Mouse (Mus musculus) hindbrain, embryonic 11.5 days (tissue): Measurements from ENCODE around the gene Lgi1. TPM values are rescaled to one million over a fixed set of nuclear protein-coding genes. Genes with fewer than 3 reads are reported as not detected.

Source experiments
- ATAC-seq: fragments of 200-750 bp; cut with Nextera tagmentation; 2 replicates; pipeline ENCODE4 v1.8.0; 2017; ENCODE audit warnings: mild to moderate bottlenecking, moderate TSS enrichment, moderate library complexity; ENCODE audit not compliant: low FRiP score
- DNase-seq: peaks from one replicate; pipeline ENCODE4 v3.0.0-alpha.2; 2015; ENCODE audit warnings: low spot score
- H3K27ac ChIP-seq: fragments of 300-500 bp; sonication (generic); 2 replicates; pipeline ENCODE4 v1.5.1; 2014; ENCODE audit warnings: mild to moderate bottlenecking, low read depth, low read length
- H3K27me3 ChIP-seq: fragments of 300-500 bp; sonication (generic); 2 replicates; pipeline ENCODE4 v1.6.1; 2014; ENCODE audit warnings: mild to moderate bottlenecking, low read length, moderate library complexity, mixed read lengths; ENCODE audit not compliant: control insufficient read depth, insufficient read depth
- H3K36me3 ChIP-seq: fragments of 300-500 bp; sonication (generic); 2 replicates; pipeline ENCODE4 v1.6.1; 2014; ENCODE audit warnings: mild to moderate bottlenecking, low read length, moderate library complexity, mixed read lengths; ENCODE audit not compliant: control insufficient read depth, insufficient read depth
- H3K4me1 ChIP-seq: fragments of 300-500 bp; sonication (generic); replicated peaks from 2 replicates; pipeline ENCODE4 v1.6.1; 2014; ENCODE audit warnings: low read length, mixed read lengths; ENCODE audit not compliant: control insufficient read depth, insufficient read depth
- H3K4me2 ChIP-seq: fragments of 300-500 bp; sonication (generic); replicated peaks from 2 replicates; pipeline ENCODE4 v1.6.1; 2014; ENCODE audit warnings: mild to moderate bottlenecking, low read depth, low read length
- H3K4me3 ChIP-seq: fragments of 300-500 bp; sonication (generic); 2 replicates; pipeline ENCODE4 v1.5.1; 2014; ENCODE audit warnings: low read depth, low read length
- H3K9ac ChIP-seq: fragments of 300-500 bp; sonication (generic); 2 replicates; pipeline ENCODE4 v1.6.1; 2014; ENCODE audit warnings: low read depth, low read length
- H3K9me3 ChIP-seq: fragments of 300-500 bp; sonication (generic); 2 replicates; pipeline ENCODE4 v1.6.1; 2016; ENCODE audit warnings: low read length; ENCODE audit not compliant: control insufficient read depth
- WGBS: fragments of 180-500 bp; shearing (Covaris S2); extraction: QIAGEN DNeasy Blood & Tissue Kit; methylation state at CpG from one replicate; pipeline ENCODE4 v1.1.7; 2014; 5-methylcytosine and 5-hydroxymethylcytosine counted together
- polyA plus RNA-seq: library from polyadenylated mRNA; unstranded; fragments of >200 nt; fragmentation: Nextera tagmentation; extraction: Ambion mirVana; gene quantifications from 2 replicates; pipeline ENCODE4 v1.2.1, GENCODE M21; 2014

Gene Lgi1
- polyA plus RNA-seq, 1 experiment from 2014 or later, result 2.1 TPM

GRCm38 (mm10) chr19:38273820-38274219 is 9.5 kb downstream of the Lgi1 start:
- WGBS, result 56% methylated on average over 7 of the region's 7 CpGs
- no peaks in the 10 kb centered on the region for H3K9me3 ChIP-seq
- H3K36me3 ChIP-seq, result no peaks in the 10 kb centered on the region
- H3K4me3 ChIP-seq, result no peak overlapping the region
- no peak overlapping the region for H3K9ac ChIP-seq
- H3K27me3 ChIP-seq, result no peaks in the 10 kb centered on the region
- H3K4me2 ChIP-seq, result no peak overlapping the region
- no peaks in the 10 kb centered on the region for H3K4me1 ChIP-seq
- no peak overlapping the region for H3K27ac ChIP-seq
- ATAC-seq (no peak), DNase-seq (no peak)

- no peaks in the 10 kb centered on the region for H3K36me3 ChIP-seq
- no peaks in the 10 kb centered on the region for H3K27me3 ChIP-seq
- no peak overlapping the region for H3K9ac ChIP-seq
- ATAC-seq, result no peak
- no peaks in the 10 kb centered on the region for H3K9me3 ChIP-seq
- 85% methylated on average over 15 of the region's 15 CpGs for WGBS
- no peak overlapping the region for H3K4me3 ChIP-seq
- no peaks in the 10 kb centered on the region for H3K4me1 ChIP-seq
- no peak overlapping the region for H3K4me2 ChIP-seq
- no peak for DNase-seq
- H3K27ac ChIP-seq, result no peak overlapping the region
These were observed 10.5 kb downstream of the Lgi1 start for GRCm38 (mm10) chr19:38274747-38275421.

GRCm38 (mm10) chr19:38276226-38276625 is 11.9 kb downstream of the Lgi1 start:
- no peak for DNase-seq
- H3K27me3 ChIP-seq, result no peaks in the 10 kb centered on the region

GRCm38 (mm10) chr19:38280242-38280641 is 15.9 kb downstream of the Lgi1 start:
- no peaks in the 10 kb centered on the region for H3K9me3 ChIP-seq
- no peak overlapping the region for H3K4me3 ChIP-seq
- H3K36me3 ChIP-seq, result no peaks in the 10 kb centered on the region
- no peak overlapping the region for H3K4me2 ChIP-seq
- H3K4me1 ChIP-seq, result no peaks in the 10 kb centered on the region
- H3K27ac ChIP-seq, result no peak overlapping the region
- ATAC-seq (no peak), DNase-seq (no peak)
- H3K9ac ChIP-seq, result no peak overlapping the region
- WGBS, result 94% methylated on average over 10 of the region's 10 CpGs
- no peaks in the 10 kb centered on the region for H3K27me3 ChIP-seq

More at GRCm38 (mm10) chr19:38276226-38276625, 11.9 kb downstream of the Lgi1 start:
- no peaks in the 10 kb centered on the region for H3K4me1 ChIP-seq
- no peak overlapping the region for H3K4me2 ChIP-seq
- no peak overlapping the region for H3K4me3 ChIP-seq
- no peak overlapping the region for H3K9ac ChIP-seq
- no peaks in the 10 kb centered on the region for H3K9me3 ChIP-seq
- no peaks in the 10 kb centered on the region for H3K36me3 ChIP-seq
- H3K27ac ChIP-seq, result no peak overlapping the region
- ATAC-seq, result no peak
- 90% methylated on average over 4 of the region's 4 CpGs for WGBS

GRCm38 (mm10) chr19:38282407-38282806 is 18.1 kb downstream of the Lgi1 start:
- H3K4me1 ChIP-seq, result no peaks in the 10 kb centered on the region
- no peak overlapping the region for H3K4me3 ChIP-seq
- WGBS, result 79% methylated on average over 2 of the region's 2 CpGs
- H3K27ac ChIP-seq, result no peak overlapping the region
- no peak overlapping the region for H3K4me2 ChIP-seq
- H3K9me3 ChIP-seq, result no peaks in the 10 kb centered on the region
- H3K27me3 ChIP-seq, result no peaks in the 10 kb centered on the region
- no peaks in the 10 kb centered on the region for H3K36me3 ChIP-seq
- DNase-seq (no peak), ATAC-seq (no peak)
- H3K9ac ChIP-seq, result no peak overlapping the region

GRCm38 (mm10) chr19:38288556-38288955 is 24.2 kb downstream of the Lgi1 start:
- no peaks in the 10 kb centered on the region for H3K4me1 ChIP-seq
- no peak overlapping the region for H3K27ac ChIP-seq
- H3K4me2 ChIP-seq, result no peak overlapping the region
- H3K9me3 ChIP-seq, result no peaks in the 10 kb centered on the region
- 86% methylated on average over 6 of the region's 6 CpGs for WGBS
- H3K36me3 ChIP-seq, result no peaks in the 10 kb centered on the region
- DNase-seq (no peak), ATAC-seq (no peak)
- H3K9ac ChIP-seq, result no peak overlapping the region
- no peaks in the 10 kb centered on the region for H3K27me3 ChIP-seq
- H3K4me3 ChIP-seq, result no peak overlapping the region

GRCm38 (mm10) chr19:38291432-38291831 is 27.1 kb downstream of the Lgi1 start:
- H3K27me3 ChIP-seq, result no peaks in the 10 kb centered on the region
- no peaks in the 10 kb centered on the region for H3K4me1 ChIP-seq
- H3K9ac ChIP-seq, result no peak overlapping the region
- WGBS, result 83% methylated on average over 6 of the region's 6 CpGs
- no peak overlapping the region for H3K4me3 ChIP-seq
- no peak overlapping the region for H3K27ac ChIP-seq
- H3K4me2 ChIP-seq, result no peak overlapping the region
- DNase-seq, result no peak
- H3K9me3 ChIP-seq, result no peaks in the 10 kb centered on the region
- no peaks in the 10 kb centered on the region for H3K36me3 ChIP-seq
- ATAC-seq, result no peak

GRCm38 (mm10) chr19:38298018-38298626 is 33.8 kb downstream of the Lgi1 start:
- WGBS, result 14% methylated on average over 3 of the region's 3 CpGs
- peak; percentile 39 for DNase-seq
- Histone ChIP-seq H3K4me1 (no peaks in the 10 kb centered on the region), H3K27me3 (no peaks in the 10 kb centered on the region), H3K9ac (no peak overlapping the region), H3K36me3 (no peaks in the 10 kb centered on the region), H3K4me2 (no peak overlapping the region), H3K27ac (no peak overlapping the region), H3K4me3 (no peak overlapping the region), H3K9me3 (no peaks in the 10 kb centered on the region)
- no peak for ATAC-seq

- no peak overlapping the region for H3K4me2 ChIP-seq
- no peaks in the 10 kb centered on the region for H3K4me1 ChIP-seq
- no peak overlapping the region for H3K27ac ChIP-seq
- DNase-seq (no peak), ATAC-seq (no peak)
- no peaks in the 10 kb centered on the region for H3K9me3 ChIP-seq
- no peaks in the 10 kb centered on the region for H3K27me3 ChIP-seq
- no peak overlapping the region for H3K4me3 ChIP-seq
- 93% methylated on average over 8 of the region's 8 CpGs for WGBS
- H3K36me3 ChIP-seq, result no peaks in the 10 kb centered on the region
- H3K9ac ChIP-seq, result no peak overlapping the region
These were observed 43.8 kb downstream of the Lgi1 start for GRCm38 (mm10) chr19:38308116-38308515.
